Mouse (Mus musculus): Measurements from ENCODE around the gene Becn1. TPM values are rescaled to one million over a fixed set of nuclear protein-coding genes. Genes with fewer than 3 reads are reported as not detected.

Gene Becn1
- total and polyA plus RNA-seq, 2 experiments from 2014 or later = 88.2 to 107 TPM

- H3K4me3 ChIP-seq (ENCODE audit: low read depth, low read length) = peak overlapping the region; percentile 74
- ATAC-seq (ENCODE audit: insufficient read depth, low read depth) (no peak), DNase-seq (ENCODE audit: low spot score) (no peak)
- TF ChIP-seq EP300 (IDR thresholded peaks at IDR 0.05; ENCODE audit: low read depth) = no peak
- no peak for TF ChIP-seq CTCF (IDR thresholded peaks at IDR 0.05; ENCODE audit: low read depth)
- no peaks in the 10 kb centered on the region for H3K36me3 ChIP-seq (replicated peaks; ENCODE audit: control insufficient read depth, insufficient read depth, low read length)
- H3K27ac ChIP-seq (ENCODE audit: low read depth) = no peak overlapping the region; the same call in 1 of the 2 replicates
- peak overlapping the region; percentile 68 for H3K9ac ChIP-seq (replicated peaks; ENCODE audit: low read depth, low read length)
- WGBS = 58% methylated on average over 12 of the region's 12 CpGs
- no peaks in the 10 kb centered on the region for H3K9me3 ChIP-seq (replicated peaks; ENCODE audit: control insufficient read depth, low read length)
- peak overlapping the region; percentile 68 for H3K4me2 ChIP-seq (ENCODE audit: low read depth, low read length)
- peaks cover 25% of the 10 kb centered on the region for H3K4me1 ChIP-seq (ENCODE audit: control insufficient read depth, insufficient read depth)
- no peaks in the 10 kb centered on the region for H3K27me3 ChIP-seq (ENCODE audit: control insufficient read depth, insufficient read depth, low read length)
Observed at GRCm38 (mm10) chr11:101277381-101278222, 24.5 kb downstream of the Becn1 start.

GRCm38 (mm10) chr11:101276319-101277070 is 25.6 kb downstream of the Becn1 start:
- Histone ChIP-seq H3K9ac (replicated peaks; ENCODE audit: low read depth, low read length) (no peak overlapping the region), H3K9me3 (replicated peaks; ENCODE audit: control insufficient read depth, low read length) (no peaks in the 10 kb centered on the region), H3K4me2 (ENCODE audit: low read depth, low read length) (0 out of 2 replicates have a peak overlapping the region, but pooled peaks have one; percentile 8), H3K4me1 (ENCODE audit: control insufficient read depth, insufficient read depth) (peaks cover 25% of the 10 kb centered on the region), H3K4me3 (ENCODE audit: low read depth, low read length) (no peak overlapping the region), H3K27ac (ENCODE audit: low read depth) (no peak overlapping the region), H3K27me3 (ENCODE audit: control insufficient read depth, insufficient read depth, low read length) (no peaks in the 10 kb centered on the region), H3K36me3 (replicated peaks; ENCODE audit: control insufficient read depth, insufficient read depth, low read length) (no peaks in the 10 kb centered on the region)
- WGBS = 43% methylated on average over 27 of the region's 27 CpGs
- DNase-seq (ENCODE audit: low spot score) (no peak), ATAC-seq (ENCODE audit: insufficient read depth, low read depth) (no peak)
- TF ChIP-seq CTCF (IDR thresholded peaks at IDR 0.05; ENCODE audit: low read depth) = no peak
- no peak for TF ChIP-seq EP300 (IDR thresholded peaks at IDR 0.05; ENCODE audit: low read depth)

- Histone ChIP-seq H3K9me3 (replicated peaks; ENCODE audit: control insufficient read depth, low read length) (no peaks in the 10 kb centered on the region), H3K4me1 (ENCODE audit: control insufficient read depth, insufficient read depth) (peaks cover 25% of the 10 kb centered on the region), H3K4me3 (ENCODE audit: low read depth, low read length) (no peak overlapping the region), H3K36me3 (replicated peaks; ENCODE audit: control insufficient read depth, insufficient read depth, low read length) (no peaks in the 10 kb centered on the region), H3K27ac (ENCODE audit: low read depth) (no peak overlapping the region), H3K4me2 (ENCODE audit: low read depth, low read length) (no peak overlapping the region), H3K27me3 (ENCODE audit: control insufficient read depth, insufficient read depth, low read length) (no peaks in the 10 kb centered on the region), H3K9ac (replicated peaks; ENCODE audit: low read depth, low read length) (no peak overlapping the region)
- 66% methylated on average over 4 of the region's 4 CpGs for WGBS
- no peak for DNase-seq (ENCODE audit: low spot score)
- no peak for ATAC-seq (ENCODE audit: insufficient read depth, low read depth)
- TF ChIP-seq CTCF (IDR thresholded peaks at IDR 0.05; ENCODE audit: low read depth) (no peak), EP300 (IDR thresholded peaks at IDR 0.05; ENCODE audit: low read depth) (no peak)
Observed at GRCm38 (mm10) chr11:101275309-101275708, 26.8 kb downstream of the Becn1 start.

- H3K27me3 ChIP-seq (ENCODE audit: control insufficient read depth, insufficient read depth, low read length) = no peaks in the 10 kb centered on the region
- H3K9me3 ChIP-seq (replicated peaks; ENCODE audit: control insufficient read depth, low read length) = no peaks in the 10 kb centered on the region
- no peak overlapping the region for H3K4me2 ChIP-seq (ENCODE audit: low read depth, low read length)
- TF ChIP-seq CTCF (IDR thresholded peaks at IDR 0.05; ENCODE audit: low read depth) = no peak
- TF ChIP-seq EP300 (IDR thresholded peaks at IDR 0.05; ENCODE audit: low read depth) = no peak
- H3K27ac ChIP-seq (ENCODE audit: low read depth) = no peak overlapping the region
- 81% methylated on average over 3 of the region's 3 CpGs for WGBS
- no peak for ATAC-seq (ENCODE audit: insufficient read depth, low read depth)
- H3K36me3 ChIP-seq (replicated peaks; ENCODE audit: control insufficient read depth, insufficient read depth, low read length) = no peaks in the 10 kb centered on the region
- no peak overlapping the region for H3K9ac ChIP-seq (replicated peaks; ENCODE audit: low read depth, low read length)
- no peak overlapping the region for H3K4me3 ChIP-seq (ENCODE audit: low read depth, low read length)
- H3K4me1 ChIP-seq (ENCODE audit: control insufficient read depth, insufficient read depth) = peaks cover 12% of the 10 kb centered on the region
- no peak for DNase-seq (ENCODE audit: low spot score)
Observed at GRCm38 (mm10) chr11:101272446-101272845, 29.6 kb downstream of the Becn1 start.

GRCm38 (mm10) chr11:101269577-101270116 is 32.4 kb downstream of the Becn1 start:
- WGBS = 14% methylated on average over 10 of the region's 10 CpGs
- H3K4me2 ChIP-seq (ENCODE audit: low read depth, low read length) = no peak overlapping the region

More at GRCm38 (mm10) chr11:101269577-101270116, 32.4 kb downstream of the Becn1 start:
- no peak overlapping the region for H3K9ac ChIP-seq (replicated peaks; ENCODE audit: low read depth, low read length)
- peaks cover 5% of the 10 kb centered on the region; the same call in 1 of the 2 replicates for H3K4me1 ChIP-seq (ENCODE audit: control insufficient read depth, insufficient read depth)
- peaks cover 15% of the 10 kb centered on the region for H3K27me3 ChIP-seq (ENCODE audit: control insufficient read depth, insufficient read depth, low read length)
- H3K4me3 ChIP-seq (ENCODE audit: low read depth, low read length) = no peak overlapping the region
- no peak for DNase-seq (ENCODE audit: low spot score)
- no peak for TF ChIP-seq EP300 (IDR thresholded peaks at IDR 0.05; ENCODE audit: low read depth)
- TF ChIP-seq CTCF (IDR thresholded peaks at IDR 0.05; ENCODE audit: low read depth) = no peak
- no peak overlapping the region for H3K27ac ChIP-seq (ENCODE audit: low read depth)
- H3K9me3 ChIP-seq (replicated peaks; ENCODE audit: control insufficient read depth, low read length) = no peaks in the 10 kb centered on the region
- 0 out of 2 replicates have a peak, but pooled peaks have one; percentile 27 for ATAC-seq (ENCODE audit: insufficient read depth, low read depth)
- no peaks in the 10 kb centered on the region for H3K36me3 ChIP-seq (replicated peaks; ENCODE audit: control insufficient read depth, insufficient read depth, low read length)
